ENCODE assay signal across 8 mouse cellular contexts in genomic region chr10:120475601-120476515, GRCm38 (mm10). TPM values are rescaled to one million over a fixed set of nuclear protein-coding genes. Genes with fewer than 3 reads are reported as not detected.
DNase-seq lines count a peak whose midpoint lies in the region; ATAC-seq and TF ChIP-seq lines count a peak whose summit lies in the region.

Gene Hmga2 (minus strand): TSS chr10:120476469.

- no peaks in the 10 kb centered on the region for H3K27me3 ChIP-seq in kidney, embryonic 14.5 days (ENCODE audit: control insufficient read depth, insufficient read depth, low read length)

- ATAC-seq in kidney, embryonic 14.5 days (ENCODE audit: low FRiP score, low TSS enrichment), result peak; percentile 70

- no peak within 1 kb of the TSS for H3K27ac ChIP-seq in left cerebral cortex, adult 2 months
- peak within 1 kb of the TSS; percentile 95 for H3K27ac ChIP-seq in kidney, embryonic 14.5 days (ENCODE audit: low read depth, low read length)

- TF ChIP-seq CTCF in left cerebral cortex, adult 2 months (IDR thresholded peaks at IDR 0.05), result no peak

- peak within 1 kb of the TSS; percentile 99 for H3K9ac ChIP-seq in kidney, embryonic 14.5 days (ENCODE audit: low read depth, low read length)

- peak; percentile 7 to 13 for DNase-seq in left cerebral cortex, adult 2 months (ENCODE audit: extremely low spot score in 1 of 2, low spot score in 2 of 2)
- no peak for DNase-seq in left cerebral cortex, adult 11 months (ENCODE audit: low spot score)
- peak; percentile 77 for DNase-seq in adrenal gland, postnatal 10 days
- DNase-seq in gastrocnemius, postnatal 14 days, result peak; percentile 35
- DNase-seq in lung, postnatal 10 days, result peak; percentile 50
- DNase-seq in ovary, postnatal 36 days (ENCODE audit: low spot score), result peak; percentile 66
- no peak for DNase-seq in layer of hippocampus, adult 8-10 months (ENCODE audit: low spot score in 2 of 2)

- peak within 1 kb of the TSS; percentile 88 for H3K4me2 ChIP-seq in kidney, embryonic 14.5 days (replicated peaks; ENCODE audit: low read depth, low read length)

- intact Hi-C loops in left cerebral cortex, adult 2 months (cut with DNase I), result loop anchor here (5.0 kb wide), 2 partner anchors 49 to 76 kb away; no protein-coding TSS in a partner anchor
- intact Hi-C loops in gastrocnemius, postnatal 14 days (cut with DNase I; ENCODE audit: low total_unique reads), result no loop called here

- no peaks in the 10 kb centered on the region for H3K9me3 ChIP-seq in kidney, embryonic 14.5 days (ENCODE audit: control insufficient read depth, low read length)

- peak within 1 kb of the TSS; percentile 36 for H3K4me3 ChIP-seq in left cerebral cortex, adult 2 months
- peak within 1 kb of the TSS; percentile 98 for H3K4me3 ChIP-seq in kidney, embryonic 14.5 days (ENCODE audit: low read length)

- peaks cover 15% of the 10 kb centered on the region; the same call in 1 of the 2 replicates for H3K4me1 ChIP-seq in kidney, embryonic 14.5 days (ENCODE audit: control insufficient read depth, insufficient read depth, low read length)

- WGBS in kidney, embryonic 14.5 days, result under 1% methylated on average over 88 of the region's 99 CpGs

- H3K36me3 ChIP-seq in kidney, embryonic 14.5 days (ENCODE audit: control insufficient read depth, insufficient read depth, low read length), result peaks cover 6% of the 10 kb centered on the region

RNA-seq across cellular contexts. Expression of gene Hmga2, which starts in this region (rescaled TPM):
- under 1 TPM; 0.25 to 0.26 TPM for total RNA-seq in left cerebral cortex, adult 2 months (2021)
- 1 to 10 TPM; 3.9 to 6.4 TPM for total RNA-seq in adrenal gland, postnatal 10 days (2021)
- total RNA-seq in gastrocnemius, postnatal 14 days (2021), result under 1 TPM in 1 of 2 experiments, not detected in 1; 0.06 TPM
- 54.3 and 80.2 TPM in 2 replicates for polyA plus RNA-seq in kidney, embryonic 14.5 days (2014; fragmentation: Nextera tagmentation; extraction: Ambion mirVana)
- total RNA-seq in layer of hippocampus, adult 8-10 months (2022), result under 1 TPM; 0.13 to 0.37 (median 0.18) TPM

Comparison
In these comparisons a context has a peak if more than half of its experiments do, and no peak if none do; other contexts are left out.
1. Peak in DNase-seq and H3K4me3 ChIP-seq in left cerebral cortex, adult 2 months; RNA of the gene not detected or under 1 TPM.
2. Peak in DNase-seq in gastrocnemius, postnatal 14 days; RNA of the gene not detected or under 1 TPM.
3. DNase-seq: peak in adrenal gland, postnatal 10 days (single experiment), lung, postnatal 10 days (single experiment) and ovary, postnatal 36 days (single experiment); none in left cerebral cortex, adult 11 months (single experiment) and layer of hippocampus, adult 8-10 months (0 of 2).